Mouse (Mus musculus): ENCODE measurements around the gene Zfand3.

GRCm38 (mm10) chr17:30163793-30164192 lies 159.3 kb downstream of the Zfand3 start:
- TF ChIP-seq CTCF (IDR thresholded peaks at IDR 0.05; ENCODE audit: low read depth, low read length) (no peak), POLR2A (IDR thresholded peaks at IDR 0.05; ENCODE audit: extremely low read depth, insufficient read depth, low read length) (no peak)
